Mouse (Mus musculus) ovary, postnatal 10 days (tissue): ENCODE measurements around the gene Boc.
"Not testable (repeated sequence)": the region's sequence is repeated elsewhere in the genome, so short reads cannot be mapped to it uniquely, and the experiment has no call there.

Source experiments
- DNase-seq: peaks from one replicate; pipeline ENCODE4 v3.0.0; 2022; ENCODE audit warnings: low spot score

Boc gene

DNA sequence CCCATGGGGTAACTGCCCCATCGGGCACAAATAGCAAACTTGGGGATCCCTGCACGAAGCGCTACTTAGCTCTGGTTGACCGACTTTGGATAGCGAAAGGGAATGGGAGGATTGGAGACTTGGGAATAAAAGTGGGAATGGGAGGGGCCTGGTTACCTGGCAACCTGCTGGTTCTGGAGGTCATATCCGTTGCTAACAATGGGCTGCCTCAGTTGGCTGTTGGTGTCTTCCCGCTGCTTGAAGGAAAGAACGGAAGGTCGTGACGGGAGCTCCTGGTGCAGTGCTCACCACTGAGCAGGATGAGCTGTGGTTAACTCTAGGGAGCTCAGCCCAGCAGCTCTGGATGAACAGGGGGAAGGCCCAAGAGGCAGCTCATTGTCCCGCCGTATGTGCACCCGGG, 71.5 kb downstream of the Boc start:
- DNase-seq, result no peak

GRCm38 (mm10) chr16:44486612-44487011, 72.1 kb downstream of the Boc start:
- DNase-seq, result no peak

GRCm38 (mm10) chr16:44485691-44486090, 73.0 kb downstream of the Boc start:
- DNase-seq, result no peak

DNA sequence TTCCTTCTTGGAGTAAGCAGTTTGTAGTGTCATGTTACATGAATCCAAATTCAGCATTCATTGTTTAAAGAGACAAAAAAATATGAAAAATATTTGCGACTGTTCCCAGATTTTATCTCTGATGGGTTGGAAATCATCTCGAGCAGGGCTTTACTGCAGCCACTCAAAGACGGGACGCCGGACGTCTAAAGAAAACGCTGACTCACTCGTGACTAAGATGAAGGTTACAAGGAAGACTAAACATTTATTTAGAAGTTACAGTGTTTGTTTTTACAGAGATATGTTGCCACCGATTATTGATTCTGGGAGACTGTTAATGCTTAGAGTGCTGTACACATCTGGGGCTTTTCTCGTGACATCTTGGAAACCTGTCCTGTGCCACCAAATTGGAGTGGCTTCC, 73.9 kb downstream of the Boc start:
- DNase-seq, result no peak

- DNase-seq, result peak; percentile 77
Measured at GRCm38 (mm10) chr16:44484079-44484478, 74.6 kb downstream of the Boc start.

GRCm38 (mm10) chr16:44481599-44482593, 76.8 kb downstream of the Boc start:
- no peak for DNase-seq

DNA sequence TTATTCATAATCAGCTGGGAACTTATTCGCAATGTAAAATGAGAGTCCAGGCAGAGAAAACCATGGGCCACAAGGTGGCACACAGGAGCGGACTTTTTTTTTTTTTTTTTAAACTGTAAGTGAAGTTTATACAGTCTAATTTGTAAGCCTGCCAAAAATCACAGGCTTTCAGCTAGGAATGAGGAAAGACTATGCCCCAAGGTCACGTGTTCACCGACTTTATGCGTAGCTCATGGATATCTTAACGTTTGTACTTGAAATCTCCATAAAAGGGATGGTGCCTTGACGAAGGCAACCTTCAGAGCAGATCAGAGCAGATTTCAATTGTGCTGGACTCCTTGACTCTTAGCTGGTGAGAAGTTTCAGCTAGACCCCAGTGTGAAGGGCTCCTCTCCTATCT, 78.1 kb downstream of the Boc start:
- no peak for DNase-seq

- no peak for DNase-seq
Measured at GRCm38 (mm10) chr16:44479852-44480251, 78.8 kb downstream of the Boc start.

DNA sequence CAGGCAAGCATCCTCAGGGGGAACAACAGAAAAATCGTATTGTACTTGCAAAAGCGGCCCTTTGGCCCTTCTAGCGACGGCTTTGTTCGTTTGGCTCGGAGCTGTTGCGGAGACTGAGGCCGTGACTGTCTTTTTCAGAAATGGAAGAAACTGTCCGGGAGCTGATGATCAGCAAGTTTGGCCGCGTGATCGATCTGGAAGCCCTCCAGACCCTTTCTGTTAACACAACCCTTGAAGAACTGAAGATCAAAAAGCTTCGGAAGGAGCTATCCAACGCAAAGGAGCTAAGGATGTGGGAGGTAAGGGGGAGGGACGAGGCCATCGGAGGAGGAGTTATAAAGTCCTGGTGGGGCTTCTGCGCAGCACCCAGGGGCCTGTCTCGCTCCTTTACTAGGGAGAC, 79.9 kb downstream of the Boc start:
- no peak for DNase-seq

GRCm38 (mm10) chr16:44475682-44476375, 82.9 kb downstream of the Boc start:
- DNase-seq, result no peak

- DNase-seq, result no peak
Measured at GRCm38 (mm10) chr16:44475281-44475680, 83.4 kb downstream of the Boc start.

DNA sequence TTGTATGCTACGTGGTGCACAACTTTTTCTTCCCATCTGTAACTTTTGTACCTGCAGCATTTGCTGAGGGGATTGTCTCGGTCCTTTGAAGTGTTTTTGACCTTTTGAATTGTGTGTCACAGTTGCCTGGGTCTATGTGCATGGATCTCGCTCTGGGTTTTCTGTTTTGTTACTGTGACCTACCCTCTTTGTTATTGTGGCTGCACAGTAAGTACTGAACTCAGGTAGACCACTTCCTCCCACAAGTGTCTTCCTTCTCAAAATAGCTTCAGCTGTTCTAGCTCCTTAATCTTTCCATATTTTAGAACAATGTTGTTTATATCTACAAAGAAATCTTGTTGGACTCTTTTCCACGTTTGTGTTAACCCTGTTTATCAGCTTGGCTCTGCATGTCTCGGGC, 97.8 kb downstream of the Boc start:
- no peak for DNase-seq

- no peak for DNase-seq
Measured at GRCm38 (mm10) chr16:44458826-44459225, 99.9 kb downstream of the Boc start.

DNA sequence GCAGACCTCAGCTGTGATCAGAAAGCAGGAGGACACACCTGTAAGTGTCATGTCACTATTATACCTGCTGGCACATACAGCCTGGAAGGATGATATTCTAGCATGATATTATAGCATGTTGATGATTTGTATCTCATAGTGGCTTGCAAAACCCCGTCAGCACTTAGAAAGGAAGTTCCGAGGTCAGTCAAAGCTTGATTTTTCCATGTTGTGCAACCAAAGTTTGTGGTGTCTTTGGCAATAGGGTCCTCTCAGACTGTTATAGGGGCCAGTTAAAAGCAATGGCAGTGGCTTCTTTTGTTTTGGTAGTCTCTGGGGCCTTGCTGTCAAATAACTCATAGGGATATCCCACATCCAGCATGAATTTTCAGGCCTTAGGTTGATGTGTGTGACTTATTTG, 100.8 kb downstream of the Boc start:
- no peak for DNase-seq

GRCm38 (mm10) chr16:44441913-44442312, 116.8 kb downstream of the Boc start:
- not testable (repeated sequence) for DNase-seq

DNA sequence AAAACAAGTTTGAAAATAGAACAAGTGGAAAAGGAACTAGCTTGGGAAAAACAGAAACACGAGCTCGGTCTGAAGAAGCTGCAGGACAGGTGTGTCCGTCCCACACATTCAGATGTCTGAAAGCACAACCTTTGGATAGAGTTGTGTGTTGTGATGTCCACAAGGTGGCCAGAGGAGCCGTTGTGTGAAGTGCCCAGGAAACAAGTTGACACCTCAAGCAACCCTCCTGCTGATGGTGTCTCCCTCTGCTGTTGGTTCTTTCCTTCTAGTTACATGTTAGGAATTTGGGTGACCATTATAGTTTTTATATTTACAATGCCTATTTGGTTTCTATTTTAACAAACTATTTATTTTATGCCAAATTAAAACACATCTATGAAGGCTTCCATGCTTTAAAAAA, 123.2 kb downstream of the Boc start:
- DNase-seq, result no peak
